Mouse (Mus musculus): ENCODE data around the gene Exd2.
"Not testable (repeated sequence)": the region's sequence is repeated elsewhere in the genome, so short reads cannot be mapped to it uniquely, and the experiment has no call there.

- TF ChIP-seq TAL1, GATA1 (IDR thresholded peaks at IDR 0.05; ENCODE audit: low read length): not testable (repeated sequence)
Measured at GRCm38 (mm10) chr12:80462292-80462896, 501 bp upstream of the Exd2 start.

All from erythroblast, embryonic 14.5 days (primary cell).